Mouse (Mus musculus): ENCODE results near the gene Hpgds. TPM values are rescaled to one million over a fixed set of nuclear protein-coding genes. Genes with fewer than 3 reads are reported as not detected.
A peak's percentile ranks its signal among the peaks of the same experiment; 100 is the strongest.

Gene Hpgds
- 0.57 and 1.1 TPM in 2 replicates for total RNA-seq (2021)
- long read RNA-seq, partial matches to known transcripts: 0 of 1 reads
- long read RNA-seq, other reads (novel, unspliced or antisense): 0 of 1 reads

DNA sequence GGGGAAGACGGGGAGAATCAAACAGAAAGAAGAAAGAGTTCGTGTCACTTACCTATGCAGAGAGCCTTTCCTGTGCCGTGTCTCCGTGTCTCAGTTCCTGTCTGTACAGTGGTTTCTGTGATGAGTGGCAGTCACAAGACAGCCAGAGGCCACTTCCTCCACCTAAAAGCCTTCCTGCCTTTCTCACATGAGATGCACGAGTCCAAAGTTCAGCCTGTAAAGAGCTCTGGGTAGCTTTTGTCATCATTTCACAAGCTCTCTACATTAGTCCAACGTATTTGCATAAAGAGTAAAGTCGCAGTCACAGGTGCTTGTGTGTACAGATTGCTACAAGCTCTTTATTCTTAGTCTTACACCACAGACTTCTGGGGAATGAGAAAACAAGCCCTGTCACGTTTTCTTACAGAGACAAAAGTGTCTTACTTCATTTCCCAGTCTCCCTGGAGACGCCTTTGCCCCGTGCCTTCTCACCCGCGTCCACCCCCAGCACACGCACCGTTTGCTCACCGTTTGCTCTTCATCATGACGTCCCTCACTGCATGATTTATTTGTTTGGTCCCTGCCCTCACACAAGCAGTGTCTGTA lies at the start of gene Hpgds:
Hpgds (minus strand) TSS at position 288 of the 585 bp plus-strand sequence.
- DNase-seq: no peak

DNA sequence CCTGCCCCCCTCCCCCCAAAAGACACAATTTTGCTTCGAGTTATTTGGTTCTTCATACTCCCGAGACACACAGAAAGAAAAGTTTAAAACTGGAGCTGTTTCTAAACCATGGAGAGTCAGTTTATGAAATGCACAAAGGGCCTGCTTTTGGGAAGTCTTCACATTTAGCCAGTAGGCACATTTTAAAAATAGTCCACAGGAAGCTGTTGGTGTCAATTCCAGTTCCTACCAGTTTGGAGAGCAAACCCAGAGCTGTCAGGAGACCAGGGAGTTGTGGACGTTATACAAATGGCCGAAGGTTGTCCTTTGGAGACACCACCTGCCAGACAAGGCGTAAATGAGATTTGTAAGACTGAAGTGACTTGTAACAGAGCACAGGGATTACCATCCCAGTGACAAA lies 20.3 kb upstream of the Hpgds start:
- no peak for DNase-seq

DNA sequence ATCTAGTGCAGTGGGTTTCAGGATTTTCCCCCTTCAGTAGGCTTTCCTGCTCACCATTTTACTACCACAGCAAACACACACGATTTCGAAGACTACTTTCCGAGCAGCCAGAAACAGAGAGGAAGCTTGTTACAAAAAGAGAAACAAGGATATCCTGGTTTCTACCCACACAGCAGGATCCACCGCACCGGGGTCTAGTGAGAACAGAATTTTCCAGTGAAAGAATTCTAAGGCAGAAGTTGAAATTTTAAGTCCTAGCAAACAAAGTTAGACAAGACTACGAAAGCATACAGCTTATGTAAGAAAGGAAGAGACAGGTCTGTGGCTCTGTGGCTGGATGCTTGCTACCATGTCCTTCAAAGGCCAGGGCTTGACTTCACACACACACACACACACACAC lies 19.4 kb upstream of the Hpgds start:
- DNase-seq: no peak

DNA sequence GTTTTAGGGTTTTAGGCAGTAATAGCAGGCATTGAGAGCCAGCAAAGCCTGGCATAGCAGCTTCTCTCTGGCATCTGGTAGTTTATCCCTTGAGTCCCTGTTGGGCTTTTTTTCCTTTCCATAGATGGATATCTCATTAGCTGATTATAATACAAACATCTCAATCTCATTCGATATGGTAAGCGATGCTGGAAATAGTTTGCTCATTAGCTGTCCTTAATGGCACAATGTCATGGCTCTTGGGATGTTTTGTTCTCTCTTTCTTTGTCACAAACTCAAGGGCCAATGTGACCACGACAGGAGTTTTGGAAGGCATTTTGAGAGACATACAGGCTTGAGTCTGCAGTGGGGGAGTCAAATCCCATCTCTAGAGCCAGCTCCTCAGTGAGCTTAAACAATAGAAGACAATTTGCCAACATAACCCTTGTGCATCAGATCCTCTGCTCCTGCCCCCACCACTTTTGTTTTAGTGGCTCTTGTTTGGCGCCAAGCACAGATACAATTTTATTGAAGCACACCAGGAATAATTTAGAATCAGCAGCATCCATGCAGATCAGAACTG lies 14.8 kb upstream of the Hpgds start:
- DNase-seq: no peak

DNA sequence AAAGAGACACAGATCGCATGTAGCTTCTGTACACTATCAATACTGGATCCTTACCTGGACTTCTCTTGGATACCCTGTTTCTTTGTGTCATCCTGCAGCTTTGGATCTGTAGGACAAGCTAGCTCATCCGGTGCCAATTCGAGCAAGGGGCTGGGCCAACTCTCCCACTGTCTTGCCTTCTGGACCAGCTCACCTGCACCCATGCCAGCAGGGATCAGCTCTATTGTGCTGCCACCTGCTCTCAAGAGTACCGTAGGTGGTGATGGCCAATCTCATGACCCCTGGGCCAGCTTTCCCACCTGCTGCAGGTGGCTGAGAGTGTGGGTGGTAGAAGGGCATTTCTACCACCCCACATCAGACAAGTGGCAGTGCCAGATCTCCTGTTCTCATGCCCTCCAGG lies 12.3 kb upstream of the Hpgds start:
- no peak for DNase-seq

DNA sequence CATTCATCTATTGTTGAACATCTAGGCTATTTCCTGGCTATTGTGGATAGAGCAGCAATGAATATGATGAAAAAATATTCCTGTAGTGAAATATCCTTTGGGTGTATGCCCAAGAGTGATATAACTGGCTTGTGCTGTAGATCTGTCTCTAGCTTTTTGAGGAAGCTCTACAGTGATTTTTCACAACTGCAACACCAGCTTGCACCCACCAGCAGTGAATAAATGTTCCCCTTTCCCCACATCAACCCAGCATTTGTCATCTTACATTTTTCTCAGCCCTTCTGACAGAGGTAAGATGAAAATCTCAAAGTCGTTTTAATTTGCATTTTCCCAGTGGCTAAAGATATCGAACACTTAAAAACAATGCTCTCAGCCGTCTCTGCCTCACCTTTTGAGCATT lies 8.9 kb upstream of the Hpgds start:
- DNase-seq: no peak

DNA sequence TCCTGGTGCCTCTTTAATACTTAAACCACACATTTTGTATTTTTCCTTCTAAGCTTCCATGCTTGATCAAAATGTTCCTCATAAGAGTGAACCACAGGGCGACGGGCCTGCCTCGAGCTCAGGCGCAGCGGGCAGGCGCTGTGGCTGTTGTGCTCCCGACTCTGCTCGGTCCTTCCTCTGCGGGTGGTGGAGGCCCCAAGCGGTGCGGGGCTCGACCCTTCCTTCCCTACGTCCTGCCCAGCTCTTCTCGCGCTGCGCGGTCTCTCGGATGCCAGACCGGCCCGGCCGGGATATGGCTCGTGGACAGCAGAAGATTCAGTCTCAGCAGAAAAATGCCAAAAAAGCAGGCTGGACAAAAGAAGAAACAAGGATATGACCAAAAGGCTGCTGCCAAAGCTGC lies 6.0 kb upstream of the Hpgds start:
- DNase-seq: no peak

DNA sequence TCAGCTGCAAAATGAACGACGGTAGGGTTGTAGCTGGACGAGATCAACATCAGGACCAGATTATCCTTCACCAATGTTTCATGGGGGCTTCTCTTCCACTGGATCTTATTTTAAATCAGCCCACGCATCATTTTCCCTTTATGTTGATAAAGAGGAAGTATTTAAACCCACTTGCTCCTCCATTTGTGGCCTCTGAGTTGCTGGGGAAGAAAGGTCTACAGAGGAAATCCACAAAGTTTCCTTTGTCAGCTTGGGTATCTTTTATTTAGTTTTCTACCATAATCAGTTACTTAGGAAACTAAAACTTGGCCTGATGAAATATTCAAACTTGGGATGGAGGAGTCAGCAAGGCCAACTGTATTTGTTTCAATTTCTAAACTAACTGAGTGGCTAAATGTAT lies 1.7 kb upstream of the Hpgds start:
- DNase-seq: no peak

DNA sequence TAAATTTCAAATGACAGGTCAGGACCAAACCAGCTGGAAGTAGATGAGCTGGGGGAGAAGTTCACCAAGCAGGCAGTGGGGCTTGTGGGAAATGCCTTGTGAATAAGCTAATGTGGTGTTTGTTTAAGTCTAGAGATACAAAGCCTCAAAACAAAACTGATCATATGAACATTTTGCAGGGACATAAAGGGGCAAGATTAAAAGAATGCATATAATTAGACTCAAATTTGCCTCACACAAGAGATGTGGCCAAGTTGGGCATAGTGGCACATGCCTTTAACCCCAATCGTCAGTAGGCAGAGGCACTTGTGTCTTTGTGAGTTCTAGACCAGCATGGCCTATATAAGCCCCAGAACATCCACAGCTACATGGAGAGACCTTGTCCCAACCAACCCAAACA lies 2.4 kb downstream of the Hpgds start:
- no peak for DNase-seq

DNA sequence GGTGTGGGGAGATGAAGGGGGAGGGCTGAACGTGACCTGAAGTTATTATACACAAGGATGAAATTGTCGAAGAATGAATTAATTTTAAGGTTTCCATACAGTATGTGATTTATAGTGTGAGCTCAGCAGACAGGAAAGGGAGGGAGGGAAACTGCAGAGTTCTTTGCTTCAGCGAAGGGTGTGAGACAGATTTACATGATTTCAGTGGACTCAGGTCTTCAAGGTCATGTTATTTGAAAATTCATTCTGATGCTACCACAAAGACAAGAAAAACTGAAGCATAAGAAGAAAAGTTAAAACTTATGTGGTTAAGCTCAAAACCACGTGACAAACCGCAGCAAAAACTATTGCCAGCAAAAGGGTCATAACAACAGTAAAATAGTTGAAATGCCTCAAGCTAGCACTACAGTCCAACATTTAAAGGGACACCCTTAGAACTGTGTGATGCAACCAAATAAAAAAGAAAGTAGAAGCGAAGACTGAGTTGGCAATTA lies 3.9 kb downstream of the Hpgds start:
- no peak for DNase-seq

DNA sequence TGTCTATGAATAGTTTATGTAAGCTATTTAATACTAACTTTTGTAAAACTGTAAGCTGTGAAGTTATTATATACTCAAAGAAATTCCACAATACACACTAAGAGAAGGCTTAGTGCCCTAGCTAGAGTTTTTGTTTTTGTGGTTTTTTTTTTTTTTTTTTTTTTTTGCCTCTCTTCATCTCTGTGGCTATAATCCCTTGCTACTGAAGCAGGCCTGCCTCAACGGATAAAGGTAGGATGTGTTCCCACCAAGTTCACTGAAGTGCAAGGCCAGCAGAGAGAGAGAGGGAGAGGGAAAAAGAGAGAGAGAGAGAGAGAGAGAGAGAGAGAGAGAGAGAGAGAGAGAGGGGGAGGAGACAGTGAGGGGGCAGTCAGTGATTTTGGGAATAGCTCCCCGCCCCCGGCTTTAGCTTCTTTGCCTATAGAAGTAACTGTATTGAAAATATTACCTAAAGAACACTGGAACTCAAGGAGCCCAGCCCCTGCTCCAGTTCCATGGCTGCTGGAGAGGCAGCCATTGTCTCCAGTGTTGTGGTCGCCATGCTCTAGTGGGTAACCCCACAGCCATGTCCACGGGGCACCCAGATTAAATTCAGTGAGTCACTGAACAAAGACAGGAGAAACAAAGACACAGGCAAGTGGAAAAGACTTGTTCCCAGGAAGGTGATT lies 4.5 kb downstream of the Hpgds start:
- DNase-seq: no peak

DNA sequence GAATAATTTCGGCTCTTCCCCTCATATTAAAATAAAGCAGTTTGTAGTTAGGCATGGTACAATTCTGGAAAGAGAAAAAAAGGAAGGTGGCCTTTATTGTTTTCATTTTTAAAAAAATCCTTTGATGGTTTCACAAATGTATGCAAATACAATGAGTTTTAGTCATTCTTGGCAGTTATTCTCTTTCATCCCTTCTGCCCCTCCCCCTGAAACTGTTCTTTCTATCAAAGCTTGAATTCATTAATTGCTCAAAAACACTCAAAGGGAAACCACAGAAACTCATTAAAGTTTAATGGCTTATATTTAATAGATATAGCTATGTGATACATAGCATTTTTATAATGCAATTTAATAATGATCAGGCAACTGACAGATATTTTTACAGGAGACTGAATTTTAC lies 6.5 kb downstream of the Hpgds start:
- no peak for DNase-seq

DNA sequence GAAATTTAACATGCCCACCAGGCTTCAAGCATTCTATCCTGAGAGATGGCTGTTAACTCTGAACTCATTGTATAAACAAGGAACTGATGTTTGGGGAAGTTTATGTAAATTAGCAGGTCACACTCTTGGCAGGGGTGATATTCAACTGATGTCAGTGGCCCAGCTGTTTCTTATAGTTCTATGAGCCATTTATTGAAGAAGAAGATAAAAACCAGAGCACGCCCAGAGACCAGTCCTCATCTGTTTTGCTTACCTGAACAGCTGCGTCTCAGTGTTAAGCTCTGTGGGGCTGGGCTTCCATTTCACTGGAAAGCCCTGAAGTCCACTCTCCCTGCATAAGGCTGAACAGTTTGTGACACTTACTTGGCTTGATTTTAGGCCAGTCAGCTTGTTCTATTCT lies 6.9 kb downstream of the Hpgds start:
- DNase-seq: no peak

DNA sequence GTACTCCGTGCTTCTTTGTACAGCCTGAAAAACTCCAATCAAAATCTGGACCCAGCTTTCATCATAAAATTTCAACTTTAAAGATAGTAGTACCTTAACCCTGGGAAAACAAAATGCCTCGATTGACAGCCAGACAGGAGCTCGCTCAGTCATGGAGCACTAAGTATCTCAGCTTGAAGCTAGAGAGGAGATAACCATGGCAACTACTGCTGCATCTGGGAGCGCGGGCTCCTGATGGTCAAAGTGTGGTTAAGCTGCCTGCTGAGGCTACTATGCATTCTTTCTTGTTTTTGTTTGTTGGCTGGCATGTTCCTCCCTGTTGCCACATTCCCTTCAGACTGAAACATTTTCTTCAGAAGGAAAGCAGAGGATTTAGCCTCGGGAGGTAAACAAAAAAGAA lies 12.3 kb downstream of the Hpgds start:
- no peak for DNase-seq

DNA sequence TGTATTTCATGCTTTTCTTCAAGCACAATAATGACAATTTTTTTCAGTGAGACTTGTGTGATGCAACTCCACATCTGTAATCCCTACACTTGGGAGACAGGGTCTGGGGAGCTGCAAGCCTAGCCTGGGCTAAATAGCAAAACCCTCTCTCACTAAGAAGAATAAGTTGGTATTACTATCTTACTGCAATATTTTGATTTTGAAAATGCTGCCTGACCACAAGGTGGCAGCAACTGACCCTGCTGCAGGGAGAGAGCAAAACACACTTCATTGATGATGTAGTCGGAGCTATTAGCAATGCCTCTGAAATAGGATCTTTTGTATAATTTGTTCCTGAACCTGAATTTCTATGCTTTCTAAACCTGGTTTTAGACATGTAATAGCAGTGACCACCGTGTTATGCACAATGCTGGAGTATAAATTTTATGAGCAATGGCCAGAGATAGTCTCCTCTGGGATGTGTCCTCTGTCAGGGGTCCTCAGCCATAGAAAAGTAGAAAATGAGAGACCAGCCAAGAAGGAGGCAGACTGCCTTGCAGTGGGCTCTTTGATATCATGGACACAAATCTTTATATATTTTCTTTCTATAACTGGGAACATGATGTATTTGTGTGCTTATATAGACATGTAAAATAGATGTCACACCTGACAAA lies 18.5 kb downstream of the Hpgds start:
- peak; percentile 42 for DNase-seq

DNA sequence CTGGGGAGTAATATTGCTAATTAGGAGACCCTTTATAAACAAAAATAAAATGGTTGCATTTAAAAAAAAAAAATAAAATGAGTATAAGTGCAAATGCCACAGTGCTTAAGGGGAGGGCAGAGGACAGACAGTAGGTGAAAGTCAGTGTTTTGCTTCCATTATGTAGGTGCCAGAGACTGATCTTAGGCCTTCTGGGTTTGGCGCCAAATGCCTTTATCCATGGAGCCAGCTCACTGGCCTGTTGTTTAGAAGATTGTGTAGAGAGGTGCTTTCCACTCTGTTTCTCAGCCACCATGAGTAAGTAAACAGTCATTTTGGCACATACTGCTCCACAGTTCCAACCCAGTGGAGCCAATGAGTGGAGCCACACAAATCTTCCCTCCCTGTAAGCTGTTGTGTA lies 27.2 kb downstream of the Hpgds start:
- DNase-seq: no peak

DNA sequence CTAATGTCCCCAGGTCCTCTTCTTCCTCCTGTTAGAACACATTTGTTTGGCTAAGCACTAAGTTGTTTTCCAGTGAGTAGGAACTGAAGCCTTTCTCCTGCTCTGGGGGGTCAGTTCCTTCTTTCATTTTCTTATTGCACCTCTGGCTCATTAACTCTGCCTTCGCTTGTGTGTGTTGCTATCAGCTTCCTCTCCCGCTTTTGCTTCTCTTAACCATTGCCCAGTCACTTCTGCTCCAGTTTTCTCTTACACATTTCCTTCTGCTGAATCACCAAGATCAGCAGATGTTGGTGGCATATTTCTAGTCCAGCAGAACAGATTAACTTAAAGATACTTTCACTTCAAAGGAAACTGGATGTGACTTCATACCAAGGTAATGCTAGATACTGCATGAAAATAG lies 29.8 kb downstream of the Hpgds start:
- no peak for DNase-seq

DNA sequence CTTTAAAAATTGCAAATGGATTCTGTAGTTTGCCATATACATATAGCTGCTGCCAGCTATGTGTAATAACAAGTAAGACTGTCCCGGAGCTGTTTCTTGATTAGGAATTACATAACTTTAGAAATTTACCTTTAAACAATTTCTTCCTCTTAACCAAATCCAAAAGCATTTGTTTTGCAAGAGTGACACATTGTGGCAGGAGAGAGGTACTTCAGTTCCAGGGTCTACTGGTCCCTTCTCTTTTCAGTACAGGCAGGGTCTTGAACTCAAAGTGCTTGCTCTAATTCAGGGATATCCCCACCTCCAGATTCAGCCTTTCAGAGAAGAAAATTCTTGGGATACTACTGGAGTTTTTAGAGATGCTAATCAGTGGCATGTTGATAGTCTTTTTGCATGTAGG lies 65.6 kb downstream of the Hpgds start:
- no peak for DNase-seq

DNA sequence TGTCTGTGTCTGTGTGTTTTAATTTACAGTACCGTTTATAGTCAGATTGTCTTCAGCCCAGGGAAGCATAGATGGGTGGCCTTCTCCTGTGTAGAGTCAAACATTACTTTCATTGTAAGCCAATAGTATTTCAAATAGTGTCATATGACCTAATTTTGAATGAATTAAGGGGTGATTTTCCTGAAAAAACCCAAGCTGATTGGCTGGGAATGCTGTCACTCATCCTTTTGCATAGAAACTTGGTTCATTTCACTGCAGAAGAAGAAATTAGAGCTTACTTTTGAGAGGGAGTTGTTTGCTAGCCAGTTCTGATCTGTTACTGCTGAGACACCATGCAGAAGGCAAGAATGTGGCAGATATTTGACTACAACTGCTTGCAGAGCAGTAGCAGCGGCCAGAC lies 69.5 kb downstream of the Hpgds start:
- no peak for DNase-seq
